7 mouse cellular contexts compared by ENCODE assay signal in genomic region chr14:54360577-54361340, GRCm38 (mm10). TPM values are rescaled to one million over a fixed set of nuclear protein-coding genes. Genes with fewer than 3 reads are reported as not detected.
DNase-seq lines count a peak whose midpoint lies in the region; ATAC-seq lines count a peak whose summit lies in the region.

Oxa1l (plus strand) TSS chr14:54360834.

- H3K27ac ChIP-seq in intestine, embryonic 16.5 days (ENCODE audit: low read length) = peak within 1 kb of the TSS; percentile 87
- H3K27ac ChIP-seq in midbrain, embryonic 11.5 days (ENCODE audit: low read depth, low read length) = peak within 1 kb of the TSS; percentile 54; the same call in 1 of the 2 replicates

- under 1% methylated on average over 48 of the region's 48 CpGs for WGBS in intestine, embryonic 16.5 days
- WGBS in midbrain, embryonic 11.5 days = under 1% methylated on average over 48 of the region's 48 CpGs

- H3K9ac ChIP-seq in intestine, embryonic 16.5 days (ENCODE audit: low read depth, low read length) = peak within 1 kb of the TSS; percentile 95
- peak within 1 kb of the TSS; percentile 92 for H3K9ac ChIP-seq in midbrain, embryonic 11.5 days (ENCODE audit: low read length)

- peak; percentile 90 for ATAC-seq in intestine, embryonic 16.5 days
- ATAC-seq in midbrain, embryonic 11.5 days (ENCODE audit: low FRiP score) = peak; percentile 91

- H3K9me3 ChIP-seq in intestine, embryonic 16.5 days (ENCODE audit: control insufficient read depth, low read length) = no peaks in the 10 kb centered on the region
- H3K9me3 ChIP-seq in midbrain, embryonic 11.5 days (ENCODE audit: control insufficient read depth, low read length) = no peaks in the 10 kb centered on the region

- H3K27me3 ChIP-seq in intestine, embryonic 16.5 days (replicated peaks; ENCODE audit: control insufficient read depth, insufficient read depth, low read length) = no peaks in the 10 kb centered on the region
- H3K27me3 ChIP-seq in midbrain, embryonic 11.5 days (ENCODE audit: control insufficient read depth, insufficient read depth, low read length) = no peaks in the 10 kb centered on the region

- peaks cover 7% of the 10 kb centered on the region; the same call in 1 of the 2 replicates for H3K36me3 ChIP-seq in intestine, embryonic 16.5 days (ENCODE audit: control insufficient read depth, insufficient read depth, low read length)
- peaks cover 7% of the 10 kb centered on the region; the same call in 1 of the 2 replicates for H3K36me3 ChIP-seq in midbrain, embryonic 11.5 days (ENCODE audit: control insufficient read depth, insufficient read depth, low read length)

- peak within 1 kb of the TSS; percentile 93 for H3K4me3 ChIP-seq in intestine, embryonic 16.5 days (ENCODE audit: low read length)
- H3K4me3 ChIP-seq in midbrain, embryonic 11.5 days (ENCODE audit: low read depth, low read length) = peak within 1 kb of the TSS; percentile 85

- peak; percentile 96 for DNase-seq in adrenal gland, adult 2 months
- DNase-seq in embryo, embryonic 11.5 days (ENCODE audit: low read depth, low spot score) = peak; percentile 95
- peak; percentile 85 to 95 for DNase-seq in gastrocnemius, postnatal 4 days (ENCODE audit: low spot score in 2 of 2)
- DNase-seq in left cerebral cortex, postnatal 36 days (ENCODE audit: low spot score in 2 of 2) = peak; percentile 94
- peak; percentile 100 for DNase-seq in midbrain, embryonic 11.5 days (ENCODE audit: low spot score, missing footprints)
- peak; percentile 94 for DNase-seq in skeletal muscle tissue, adult 2 months (ENCODE audit: low read depth, low spot score)

- intact Hi-C loops in left cerebral cortex, postnatal 36 days (cut with DNase I) = loop anchor here (5.0 kb wide), 1 partner anchor 103 kb away; no protein-coding TSS in a partner anchor

- H3K4me2 ChIP-seq in intestine, embryonic 16.5 days (ENCODE audit: low read depth, low read length) = peak within 1 kb of the TSS; percentile 72
- H3K4me2 ChIP-seq in midbrain, embryonic 11.5 days = peak within 1 kb of the TSS; percentile 49

- H3K4me1 ChIP-seq in intestine, embryonic 16.5 days (ENCODE audit: control insufficient read depth, insufficient read depth, low read length) = peaks cover 2% of the 10 kb centered on the region; the same call in 1 of the 2 replicates
- H3K4me1 ChIP-seq in midbrain, embryonic 11.5 days (ENCODE audit: control insufficient read depth, insufficient read depth, low read length) = peaks cover 6% of the 10 kb centered on the region

RNA-seq across cellular contexts. Expression of gene Oxa1l, which starts in this region (rescaled TPM):
- total RNA-seq in adrenal gland, adult 2 months (2021) = 100 to 1,000 TPM in 1 of 2 experiments, 10 to 100 TPM in 1; 95.8 to 109 TPM
- 461 and 500 TPM in 2 replicates for polyA plus RNA-seq in adrenal gland, adult 2 months (2012; rRNA removed)
- total RNA-seq in gastrocnemius, postnatal 4 days (2021) = 10 to 100 TPM; 67.8 to 85.9 TPM
- 42.9 and 48.6 TPM in 2 replicates for polyA plus RNA-seq in intestine, embryonic 16.5 days (2015; fragmentation: Nextera tagmentation; extraction: Ambion mirVana)
- 10 to 100 TPM; 52.2 to 52.3 TPM for total RNA-seq in left cerebral cortex, postnatal 36 days (2021)
- 44.2 and 45.9 TPM in 2 replicates for polyA plus RNA-seq in midbrain, embryonic 11.5 days (2014; fragmentation: Nextera tagmentation; extraction: Ambion mirVana)

Comparison
In these comparisons a context has a peak if more than half of its experiments do, and no peak if none do; other contexts are left out.
1. Peak in every context shown above with its lines: DNase-seq, ATAC-seq, H3K4me3 ChIP-seq and H3K27ac ChIP-seq.